Mouse (Mus musculus): ENCODE measurements around the gene Dok5. TPM values are rescaled to one million over a fixed set of nuclear protein-coding genes. Genes with fewer than 3 reads are reported as not detected.

Gene Dok5
- polyA plus RNA-seq, 1 experiment from 2014 or later: 0.21 TPM

DNA sequence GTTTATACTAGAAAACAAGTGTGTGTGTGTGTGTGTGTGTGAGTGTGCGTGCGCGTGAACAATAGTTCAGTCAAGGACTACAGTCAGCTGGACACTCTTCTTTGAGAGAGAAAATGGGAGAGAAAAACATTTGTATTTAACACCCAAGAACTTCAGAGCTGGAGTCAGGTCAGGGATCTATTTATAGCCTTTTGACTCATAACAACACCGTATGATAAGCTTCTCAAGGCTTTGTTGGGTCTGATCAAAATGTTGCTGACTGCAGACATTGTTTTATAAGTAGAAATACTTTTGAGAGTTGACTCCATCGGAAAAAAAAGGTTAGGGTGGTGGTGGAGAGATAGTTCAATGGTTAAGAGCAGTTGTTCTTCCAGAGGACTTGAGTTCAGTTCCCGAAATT is 120.7 kb downstream of the Dok5 start:
- H3K9ac ChIP-seq (replicated peaks): no peak overlapping the region
- DNase-seq (no peak), ATAC-seq (no peak)
- no peak overlapping the region for H3K4me2 ChIP-seq (ENCODE audit: low read depth, low read length)
- H3K4me3 ChIP-seq (ENCODE audit: low read depth, low read length): no peak overlapping the region
- no peaks in the 10 kb centered on the region for H3K9me3 ChIP-seq (ENCODE audit: low read length)
- H3K27me3 ChIP-seq (ENCODE audit: insufficient read depth, low read length): no peaks in the 10 kb centered on the region
- 78% methylated on average over 6 of the region's 6 CpGs for WGBS (ENCODE audit: insufficient replicate concordance)
- no peak overlapping the region for H3K27ac ChIP-seq (ENCODE audit: low read depth)
- H3K36me3 ChIP-seq (replicated peaks; ENCODE audit: insufficient read depth, low read length): no peaks in the 10 kb centered on the region
- H3K4me1 ChIP-seq (ENCODE audit: insufficient read depth): no peaks in the 10 kb centered on the region
- TF ChIP-seq CTCF (IDR thresholded peaks at IDR 0.05; ENCODE audit: low read depth) (no peak), EP300 (IDR thresholded peaks at IDR 0.05; ENCODE audit: low read depth) (no peak)

DNA sequence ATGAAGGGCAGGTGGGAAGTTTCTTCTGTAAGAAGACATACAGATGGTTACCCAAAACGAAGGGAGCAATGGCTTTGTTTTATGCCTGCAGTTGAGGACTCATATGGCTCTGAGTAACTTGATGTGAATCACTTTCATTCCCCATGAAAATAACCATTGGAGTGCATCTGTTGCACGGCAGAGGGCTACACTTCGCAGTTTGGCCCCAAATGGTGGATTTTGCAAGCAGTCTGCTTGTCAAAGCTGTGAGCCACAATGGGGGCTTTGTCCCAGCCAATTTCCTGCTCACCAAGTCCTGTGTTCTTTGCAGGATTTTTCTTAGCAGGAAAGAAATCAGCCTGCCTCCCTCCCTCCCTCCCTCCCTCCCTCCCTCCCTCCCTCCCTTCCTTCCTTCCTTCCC is 123.6 kb downstream of the Dok5 start:
- no peaks in the 10 kb centered on the region for H3K9me3 ChIP-seq (ENCODE audit: low read length)
- no peak overlapping the region for H3K4me2 ChIP-seq (ENCODE audit: low read depth, low read length)
- DNase-seq (no peak), ATAC-seq (no peak)
- no peak overlapping the region for H3K27ac ChIP-seq (ENCODE audit: low read depth)
- no peaks in the 10 kb centered on the region for H3K27me3 ChIP-seq (ENCODE audit: insufficient read depth, low read length)
- no peak overlapping the region for H3K9ac ChIP-seq (replicated peaks)
- H3K4me3 ChIP-seq (ENCODE audit: low read depth, low read length): no peak overlapping the region
- H3K4me1 ChIP-seq (ENCODE audit: insufficient read depth): no peaks in the 10 kb centered on the region
- no peaks in the 10 kb centered on the region for H3K36me3 ChIP-seq (replicated peaks; ENCODE audit: insufficient read depth, low read length)
- TF ChIP-seq CTCF (IDR thresholded peaks at IDR 0.05; ENCODE audit: low read depth) (no peak), EP300 (IDR thresholded peaks at IDR 0.05; ENCODE audit: low read depth) (no peak)
- 73% methylated on average over 3 of the region's 3 CpGs for WGBS (ENCODE audit: insufficient replicate concordance)

DNA sequence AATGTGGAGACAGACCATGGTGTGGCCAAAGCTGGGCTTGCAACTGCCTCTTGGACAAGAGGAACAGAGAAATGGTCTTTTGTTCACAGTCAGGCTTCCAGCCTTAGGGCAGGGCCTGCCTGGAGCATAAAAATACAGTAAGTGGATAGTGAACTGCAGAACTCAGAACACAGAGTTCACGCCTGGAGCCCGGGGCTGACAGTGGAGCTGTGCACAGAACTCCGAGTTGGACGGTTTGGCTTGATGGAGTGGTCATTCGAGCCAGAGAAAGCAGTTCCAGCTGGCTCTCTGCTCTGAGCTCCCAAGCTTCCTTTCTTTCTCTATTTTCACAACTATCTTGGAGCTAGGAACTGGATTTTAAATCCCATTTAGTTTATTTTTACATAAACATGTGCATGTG is 124.5 kb downstream of the Dok5 start:
- ATAC-seq (no peak), DNase-seq (no peak)
- Histone ChIP-seq H3K36me3 (replicated peaks; ENCODE audit: insufficient read depth, low read length) (no peaks in the 10 kb centered on the region), H3K4me1 (ENCODE audit: insufficient read depth) (no peaks in the 10 kb centered on the region), H3K27ac (ENCODE audit: low read depth) (no peak overlapping the region), H3K9ac (replicated peaks) (no peak overlapping the region), H3K4me2 (ENCODE audit: low read depth, low read length) (no peak overlapping the region), H3K27me3 (ENCODE audit: insufficient read depth, low read length) (no peaks in the 10 kb centered on the region), H3K9me3 (ENCODE audit: low read length) (no peaks in the 10 kb centered on the region), H3K4me3 (ENCODE audit: low read depth, low read length) (no peak overlapping the region)
- WGBS (ENCODE audit: insufficient replicate concordance): 75% methylated on average over 5 of the region's 5 CpGs
- TF ChIP-seq CTCF (IDR thresholded peaks at IDR 0.05; ENCODE audit: low read depth) (no peak), EP300 (IDR thresholded peaks at IDR 0.05; ENCODE audit: low read depth) (no peak)

DNA sequence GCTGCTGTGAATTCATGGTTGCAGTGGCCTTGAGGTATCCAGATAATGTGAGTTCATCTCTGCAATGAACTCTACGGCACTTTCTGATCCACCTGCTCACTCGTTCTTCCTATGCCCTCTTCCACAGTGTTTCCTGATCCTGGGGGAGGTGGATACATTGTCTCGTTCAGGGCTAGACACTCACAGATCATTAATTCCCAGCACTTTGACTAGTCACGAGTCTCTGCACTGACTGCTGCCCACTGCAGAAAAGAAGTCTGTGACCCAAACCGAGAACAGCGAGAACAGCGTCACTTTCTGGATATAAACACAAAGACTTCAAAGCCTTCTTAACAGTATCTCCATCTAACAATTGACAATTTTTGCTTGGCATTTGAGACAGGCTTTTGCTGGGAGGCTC is 125.9 kb downstream of the Dok5 start:
- ATAC-seq (no peak), DNase-seq (no peak)
- 64% methylated on average over 7 of the region's 7 CpGs for WGBS (ENCODE audit: insufficient replicate concordance)
- TF ChIP-seq CTCF (IDR thresholded peaks at IDR 0.05; ENCODE audit: low read depth): no peak
- no peak for TF ChIP-seq EP300 (IDR thresholded peaks at IDR 0.05; ENCODE audit: low read depth)
- Histone ChIP-seq H3K27me3 (ENCODE audit: insufficient read depth, low read length) (no peaks in the 10 kb centered on the region), H3K4me3 (ENCODE audit: low read depth, low read length) (no peak overlapping the region), H3K9me3 (ENCODE audit: low read length) (no peaks in the 10 kb centered on the region), H3K27ac (ENCODE audit: low read depth) (no peak overlapping the region), H3K36me3 (replicated peaks; ENCODE audit: insufficient read depth, low read length) (no peaks in the 10 kb centered on the region), H3K9ac (replicated peaks) (no peak overlapping the region), H3K4me1 (ENCODE audit: insufficient read depth) (no peaks in the 10 kb centered on the region), H3K4me2 (ENCODE audit: low read depth, low read length) (no peak overlapping the region)

DNA sequence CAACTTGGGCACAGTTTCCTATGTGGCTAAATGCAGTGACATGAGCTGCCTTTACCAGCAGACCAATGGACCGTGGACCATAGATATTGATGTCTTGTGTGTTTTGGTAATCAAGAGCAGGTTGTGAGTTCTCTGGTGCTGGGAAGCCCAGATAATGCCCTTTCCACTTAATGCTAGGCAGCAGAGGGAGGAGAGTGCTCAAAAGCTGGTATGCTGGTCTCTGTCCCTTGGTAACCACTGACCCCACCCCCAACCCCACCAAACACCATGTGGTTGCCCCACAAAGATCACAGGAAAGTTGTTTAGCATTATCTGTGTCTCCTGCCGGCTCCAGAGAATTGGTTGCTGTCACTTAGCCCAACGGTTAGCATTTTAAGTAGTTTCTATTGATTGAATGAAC is 127.0 kb downstream of the Dok5 start:
- H3K36me3 ChIP-seq (replicated peaks; ENCODE audit: insufficient read depth, low read length): no peaks in the 10 kb centered on the region
- DNase-seq (no peak), ATAC-seq (no peak)
- H3K27ac ChIP-seq (ENCODE audit: low read depth): no peak overlapping the region
- H3K4me3 ChIP-seq (ENCODE audit: low read depth, low read length): no peak overlapping the region
- H3K4me1 ChIP-seq (ENCODE audit: insufficient read depth): no peaks in the 10 kb centered on the region
- H3K9ac ChIP-seq (replicated peaks): no peak overlapping the region
- H3K9me3 ChIP-seq (ENCODE audit: low read length): no peaks in the 10 kb centered on the region
- H3K27me3 ChIP-seq (ENCODE audit: insufficient read depth, low read length): no peaks in the 10 kb centered on the region
- H3K4me2 ChIP-seq (ENCODE audit: low read depth, low read length): no peak overlapping the region
- TF ChIP-seq CTCF (IDR thresholded peaks at IDR 0.05; ENCODE audit: low read depth): no peak
- no peak for TF ChIP-seq EP300 (IDR thresholded peaks at IDR 0.05; ENCODE audit: low read depth)
- WGBS (ENCODE audit: insufficient replicate concordance): 31% methylated on average over 3 of the region's 3 CpGs

DNA sequence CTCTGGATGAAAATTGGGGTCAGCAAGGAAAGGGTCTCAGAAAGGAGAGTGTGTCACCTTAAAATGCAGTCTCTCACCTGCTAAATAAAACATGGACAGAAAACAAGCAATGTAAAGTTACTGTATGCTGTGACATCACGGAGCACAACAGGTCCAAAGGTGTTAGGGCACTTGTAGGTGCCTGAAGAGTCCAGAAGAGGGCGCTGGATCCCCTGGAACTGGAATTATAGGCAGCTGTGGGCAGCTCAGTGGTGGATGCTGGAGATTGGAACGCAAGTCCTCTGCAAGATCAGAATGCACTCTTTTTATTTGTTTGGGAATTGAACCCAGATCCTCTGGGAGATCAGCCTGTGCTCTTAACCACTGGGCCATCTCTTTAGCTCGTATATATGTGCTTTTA is 129.0 kb downstream of the Dok5 start:
- WGBS (ENCODE audit: insufficient replicate concordance): 53% methylated on average over 4 of the region's 4 CpGs
- TF ChIP-seq EP300 (IDR thresholded peaks at IDR 0.05; ENCODE audit: low read depth) (no peak), CTCF (IDR thresholded peaks at IDR 0.05; ENCODE audit: low read depth) (no peak)
- no peaks in the 10 kb centered on the region for H3K27me3 ChIP-seq (ENCODE audit: insufficient read depth, low read length)
- ATAC-seq (no peak), DNase-seq (no peak)
- no peak overlapping the region for H3K4me2 ChIP-seq (ENCODE audit: low read depth, low read length)
- H3K4me1 ChIP-seq (ENCODE audit: insufficient read depth): no peaks in the 10 kb centered on the region
- no peaks in the 10 kb centered on the region for H3K9me3 ChIP-seq (ENCODE audit: low read length)
- no peak overlapping the region for H3K9ac ChIP-seq (replicated peaks)
- H3K27ac ChIP-seq (ENCODE audit: low read depth): no peak overlapping the region
- H3K36me3 ChIP-seq (replicated peaks; ENCODE audit: insufficient read depth, low read length): no peaks in the 10 kb centered on the region
- H3K4me3 ChIP-seq (ENCODE audit: low read depth, low read length): no peak overlapping the region

DNA sequence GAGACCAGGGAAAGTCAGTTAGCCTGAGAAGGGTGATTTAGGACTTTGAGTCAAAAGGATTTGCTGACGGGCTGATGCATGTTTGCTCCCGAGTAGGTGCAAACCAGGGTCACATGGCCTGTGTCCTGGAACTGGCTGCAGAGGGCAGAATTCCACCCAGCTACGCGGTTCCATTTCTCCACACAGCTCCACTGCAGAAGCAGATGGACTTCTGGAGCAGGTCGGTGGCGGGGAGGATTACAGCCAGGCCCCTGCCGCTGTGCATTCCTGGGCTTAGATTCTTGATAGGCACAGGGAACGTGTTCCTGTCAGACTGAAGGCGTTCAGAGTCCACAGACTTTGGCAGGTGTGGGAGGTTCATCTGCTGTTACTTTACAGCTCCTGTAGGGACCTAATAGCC is 131.2 kb downstream of the Dok5 start:
- no peak for TF ChIP-seq CTCF (IDR thresholded peaks at IDR 0.05; ENCODE audit: low read depth)
- TF ChIP-seq EP300 (IDR thresholded peaks at IDR 0.05; ENCODE audit: low read depth): no peak
- Histone ChIP-seq H3K27me3 (ENCODE audit: insufficient read depth, low read length) (no peaks in the 10 kb centered on the region), H3K9me3 (ENCODE audit: low read length) (no peaks in the 10 kb centered on the region), H3K4me2 (ENCODE audit: low read depth, low read length) (no peak overlapping the region), H3K9ac (replicated peaks) (no peak overlapping the region), H3K4me3 (ENCODE audit: low read depth, low read length) (no peak overlapping the region), H3K27ac (ENCODE audit: low read depth) (no peak overlapping the region), H3K4me1 (ENCODE audit: insufficient read depth) (no peaks in the 10 kb centered on the region), H3K36me3 (replicated peaks; ENCODE audit: insufficient read depth, low read length) (no peaks in the 10 kb centered on the region)
- DNase-seq (no peak), ATAC-seq (no peak)
- WGBS (ENCODE audit: insufficient replicate concordance): 64% methylated on average over 9 of the region's 9 CpGs
